Mouse (Mus musculus) neural tube, embryonic 11.5 days (tissue): ENCODE data around the gene Pheta1. TPM values are rescaled to one million over a fixed set of nuclear protein-coding genes. Genes with fewer than 3 reads are reported as not detected.

Source experiments
- ATAC-seq: fragments of 200-750 bp; cut with Nextera tagmentation; 2 replicates; pipeline ENCODE4 v1.8.0; 2017; ENCODE audit warnings: moderate number of reproducible peaks, mild to moderate bottlenecking, moderate TSS enrichment, moderate library complexity; ENCODE audit not compliant: insufficient read depth, low FRiP score, low TSS enrichment
- DNase-seq: peaks from one replicate; pipeline ENCODE4 v3.0.0-alpha.2; 2015; ENCODE audit warnings: low spot score
- H3K27ac ChIP-seq: fragments of 300-500 bp; sonication (generic); 2 replicates; pipeline ENCODE4 v1.5.1; 2014; ENCODE audit warnings: low read depth, mild to moderate bottlenecking, low read length
- H3K27me3 ChIP-seq: fragments of 300-500 bp; sonication (generic); 2 replicates; pipeline ENCODE4 v1.6.1; 2014; ENCODE audit warnings: mild to moderate bottlenecking, low read length, mixed read lengths; ENCODE audit not compliant: control insufficient read depth, insufficient read depth
- H3K36me3 ChIP-seq: fragments of 300-500 bp; sonication (generic); 2 replicates; pipeline ENCODE4 v1.6.1; 2014; ENCODE audit warnings: mild to moderate bottlenecking, low read length, moderate library complexity, mixed read lengths; ENCODE audit not compliant: control insufficient read depth, insufficient read depth
- H3K4me1 ChIP-seq: fragments of 300-500 bp; sonication (generic); 2 replicates; pipeline ENCODE4 v1.6.1; 2014; ENCODE audit warnings: low read length, mixed read lengths; ENCODE audit not compliant: control insufficient read depth, insufficient read depth
- H3K4me2 ChIP-seq: fragments of 300-500 bp; sonication (generic); 2 replicates; pipeline ENCODE4 v1.6.1; 2014; ENCODE audit warnings: low read depth, mild to moderate bottlenecking, moderate library complexity
- H3K4me3 ChIP-seq: fragments of 300-500 bp; sonication (generic); 2 replicates; pipeline ENCODE4 v1.5.1; 2014; ENCODE audit warnings: low read depth, low read length
- H3K9ac ChIP-seq: fragments of 300-500 bp; sonication (generic); 2 replicates; pipeline ENCODE4 v1.6.1; 2014; ENCODE audit warnings: mild to moderate bottlenecking, low read length
- H3K9me3 ChIP-seq: fragments of 300-500 bp; sonication (generic); 2 replicates; pipeline ENCODE4 v1.6.1; 2016; ENCODE audit warnings: low read length; ENCODE audit not compliant: control insufficient read depth
- WGBS: fragments of 180-500 bp; shearing (Covaris S2); extraction: QIAGEN DNeasy Blood & Tissue Kit; methylation state at CpG from one replicate; pipeline ENCODE4 v1.1.7; 2014; 5-methylcytosine and 5-hydroxymethylcytosine counted together
- polyA plus RNA-seq: library from polyadenylated mRNA; unstranded; fragments of >200 nt; fragmentation: Nextera tagmentation; extraction: Ambion mirVana; gene quantifications from 2 replicates; pipeline ENCODE4 v1.2.1, GENCODE M21; 2014

Pheta1 gene
- polyA plus RNA-seq, 1 experiment from 2014 or later, result 32.3 TPM

DNA sequence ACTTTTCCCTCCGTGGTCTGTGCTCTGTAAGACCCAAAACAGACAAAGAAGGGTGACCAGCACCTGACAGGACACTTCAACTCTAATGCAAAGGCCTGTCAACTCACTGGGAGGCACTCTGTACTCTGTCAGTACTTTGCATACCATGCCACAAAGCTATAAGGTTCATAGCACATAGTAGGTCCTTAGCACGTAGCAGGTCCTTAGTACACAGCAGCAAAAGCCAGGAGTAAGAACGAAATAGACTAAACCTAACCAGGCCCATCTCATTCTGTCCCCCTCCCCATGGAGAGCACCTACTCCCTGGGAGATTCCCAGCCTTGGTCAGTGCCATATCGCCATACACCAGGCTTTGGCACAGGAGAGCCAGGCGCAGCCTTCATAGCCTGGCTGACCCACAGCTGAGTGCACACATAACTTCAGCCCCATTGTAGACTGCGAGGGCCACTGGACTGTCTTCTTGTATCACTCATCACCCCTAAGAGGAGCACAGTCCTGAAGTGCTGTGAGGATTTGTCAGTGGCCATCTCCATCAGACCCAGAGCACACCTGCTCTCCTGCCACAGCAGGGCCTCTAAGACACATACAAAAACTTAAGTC, 17.7 kb upstream of the Pheta1 start:
- ATAC-seq, result no peak
- H3K36me3 ChIP-seq, result no peaks in the 10 kb centered on the region
- H3K9me3 ChIP-seq, result no peaks in the 10 kb centered on the region
- no peak overlapping the region for H3K9ac ChIP-seq
- WGBS, result 90% methylated on average over 6 of the region's 6 CpGs
- peaks cover 21% of the 10 kb centered on the region for H3K27me3 ChIP-seq
- H3K4me3 ChIP-seq, result no peak overlapping the region
- H3K4me1 ChIP-seq, result peaks cover 26% of the 10 kb centered on the region
- no peak for DNase-seq
- no peak overlapping the region for H3K4me2 ChIP-seq
- no peak overlapping the region for H3K27ac ChIP-seq

DNA sequence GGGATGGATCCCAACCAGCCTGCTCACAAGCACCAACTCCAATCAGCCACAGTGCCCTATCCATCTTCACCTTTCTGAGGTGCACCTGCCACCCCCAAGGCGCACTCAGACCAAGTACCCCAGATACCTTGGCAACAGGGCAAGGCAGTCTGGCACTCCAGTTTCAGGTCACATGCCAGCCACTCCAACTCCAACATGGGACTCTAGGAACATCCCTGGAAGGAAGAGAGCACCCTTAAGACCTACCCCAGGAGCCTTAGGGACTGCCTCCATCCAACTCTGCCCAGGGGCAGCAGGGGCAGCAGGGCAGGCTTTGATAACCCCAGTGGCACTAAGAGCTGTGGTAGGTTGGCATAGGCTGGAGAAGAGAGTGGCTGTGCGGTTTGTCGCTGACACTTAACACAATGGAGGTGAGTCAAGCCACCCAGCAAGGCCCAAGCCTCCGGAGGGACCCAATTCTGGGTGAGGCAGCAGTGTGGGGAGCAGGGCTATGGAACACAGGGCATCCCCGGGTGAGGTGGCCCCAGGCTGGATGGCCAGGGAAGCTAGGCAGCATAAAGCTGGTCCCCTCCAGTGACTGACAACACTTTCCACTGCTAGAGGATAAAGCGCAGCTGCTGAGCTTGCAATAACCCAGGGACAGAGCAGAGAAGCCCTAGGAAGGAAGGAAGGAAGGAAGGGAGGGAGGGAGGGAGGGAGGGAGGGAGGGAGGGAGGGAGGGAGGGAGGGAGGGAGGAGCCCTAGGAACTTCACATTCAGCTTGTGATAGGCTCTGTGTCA, 16.2 kb upstream of the Pheta1 start:
- no peak for ATAC-seq
- Histone ChIP-seq H3K4me3 (no peak overlapping the region), H3K9ac (no peak overlapping the region), H3K27me3 (peaks cover 25% of the 10 kb centered on the region), H3K4me1 (peaks cover 29% of the 10 kb centered on the region), H3K4me2 (no peak overlapping the region), H3K9me3 (no peaks in the 10 kb centered on the region), H3K36me3 (no peaks in the 10 kb centered on the region), H3K27ac (no peak overlapping the region)
- WGBS, result 85% methylated on average over 6 of the region's 6 CpGs
- no peak for DNase-seq

GRCm38 (mm10) chr5:121833159-121833558, 15.6 kb upstream of the Pheta1 start:
- Histone ChIP-seq H3K27ac (no peak overlapping the region), H3K4me2 (no peak overlapping the region), H3K4me3 (no peak overlapping the region), H3K36me3 (no peaks in the 10 kb centered on the region), H3K9me3 (no peaks in the 10 kb centered on the region), H3K27me3 (peaks cover 27% of the 10 kb centered on the region), H3K9ac (no peak overlapping the region), H3K4me1 (peaks cover 28% of the 10 kb centered on the region)
- ATAC-seq (no peak), DNase-seq (no peak)
- 93% methylated on average over 2 of the region's 2 CpGs for WGBS

GRCm38 (mm10) chr5:121833572-121834240, 15.1 kb upstream of the Pheta1 start:
- H3K4me2 ChIP-seq, result peak overlapping the region; percentile 22; the same call in 1 of the 2 replicates
- H3K4me1 ChIP-seq, result peaks cover 27% of the 10 kb centered on the region
- DNase-seq (peak; percentile 45), ATAC-seq (no peak)
- H3K36me3 ChIP-seq, result no peaks in the 10 kb centered on the region
- H3K27me3 ChIP-seq, result peaks cover 27% of the 10 kb centered on the region
- WGBS, result 40% methylated on average over 10 of the region's 10 CpGs
- no peak overlapping the region for H3K9ac ChIP-seq
- H3K4me3 ChIP-seq, result 0 out of 2 replicates have a peak overlapping the region, but pooled peaks have one; percentile 4
- H3K27ac ChIP-seq, result no peak overlapping the region
- H3K9me3 ChIP-seq, result no peaks in the 10 kb centered on the region

DNA sequence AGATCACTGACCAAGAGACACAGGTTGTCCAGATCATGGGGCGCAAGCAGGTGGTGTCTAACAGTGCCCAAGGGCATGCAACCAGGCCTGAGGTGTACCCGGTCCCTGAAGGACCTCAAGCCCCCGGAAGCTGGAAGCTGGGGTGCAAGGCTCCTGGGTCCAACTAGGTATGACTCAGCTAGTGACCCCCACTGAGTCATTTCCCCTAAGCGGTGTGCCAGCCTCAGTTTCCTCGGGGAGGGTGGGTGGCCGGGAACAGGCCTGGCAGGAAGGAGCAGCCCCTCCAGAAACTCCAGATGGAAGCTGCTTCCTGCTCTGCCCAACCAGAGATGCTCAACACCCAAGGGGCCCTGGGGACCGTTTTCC, 14.6 kb upstream of the Pheta1 start:
- Histone ChIP-seq H3K4me3 (0 out of 2 replicates have a peak overlapping the region, but pooled peaks have one; percentile 4), H3K4me2 (peak overlapping the region; percentile 22; the same call in 1 of the 2 replicates), H3K9ac (no peak overlapping the region), H3K27me3 (peaks cover 30% of the 10 kb centered on the region), H3K36me3 (no peaks in the 10 kb centered on the region), H3K27ac (no peak overlapping the region), H3K4me1 (peaks cover 24% of the 10 kb centered on the region), H3K9me3 (no peaks in the 10 kb centered on the region)
- no peak for DNase-seq
- no peak for ATAC-seq
- WGBS, result 79% methylated on average over 6 of the region's 7 CpGs

GRCm38 (mm10) chr5:121834991-121835747, 13.6 kb upstream of the Pheta1 start:
- ATAC-seq (no peak), DNase-seq (no peak)
- H3K27ac ChIP-seq, result no peak overlapping the region
- 30% methylated on average over 12 of the region's 12 CpGs for WGBS
- peak overlapping the region; percentile 97 for H3K4me2 ChIP-seq
- no peak overlapping the region for H3K9ac ChIP-seq
- H3K4me1 ChIP-seq, result peaks cover 24% of the 10 kb centered on the region
- H3K4me3 ChIP-seq, result peak overlapping the region; percentile 70
- H3K36me3 ChIP-seq, result no peaks in the 10 kb centered on the region
- no peaks in the 10 kb centered on the region for H3K9me3 ChIP-seq
- H3K27me3 ChIP-seq, result peaks cover 24% of the 10 kb centered on the region

- peak; percentile 50 for DNase-seq
- peaks cover 24% of the 10 kb centered on the region for H3K4me1 ChIP-seq
Measured at GRCm38 (mm10) chr5:121835949-121836691, 12.7 kb upstream of the Pheta1 start.

More at GRCm38 (mm10) chr5:121835949-121836691, 12.7 kb upstream of the Pheta1 start:
- under 1% methylated on average over 47 of the region's 51 CpGs for WGBS
- peak overlapping the region; percentile 27; the same call in 1 of the 2 replicates for H3K27ac ChIP-seq
- no peaks in the 10 kb centered on the region for H3K9me3 ChIP-seq
- peak overlapping the region; percentile 75 for H3K9ac ChIP-seq
- peak overlapping the region; percentile 70 for H3K4me3 ChIP-seq
- peak overlapping the region; percentile 97 for H3K4me2 ChIP-seq
- H3K27me3 ChIP-seq, result peaks cover 24% of the 10 kb centered on the region
- H3K36me3 ChIP-seq, result no peaks in the 10 kb centered on the region
- ATAC-seq, result no peak
